Mouse (Mus musculus) forebrain, embryonic 15.5 days (tissue): ENCODE data around the gene 1700025G04Rik. TPM values are rescaled to one million over a fixed set of nuclear protein-coding genes. Genes with fewer than 3 reads are reported as not detected.

ENCODE experiments used
- ATAC-seq: fragments of 200-750 bp; cut with Nextera tagmentation; replicated peaks from 2 replicates; pipeline ENCODE4 v1.8.0; 2017; ENCODE audit warnings: mild to moderate bottlenecking, moderate TSS enrichment, moderate library complexity
- H3K27ac ChIP-seq: fragments of 300-500 bp; sonication (generic); replicated peaks from 2 replicates; pipeline ENCODE4 v1.5.1; 2015; ENCODE audit warnings: mild to moderate bottlenecking, inconsistent platforms
- H3K27me3 ChIP-seq: fragments of 300-500 bp; sonication (generic); 2 replicates; pipeline ENCODE4 v1.6.1; 2015; ENCODE audit warnings: inconsistent platforms
- H3K36me3 ChIP-seq: fragments of 300-500 bp; sonication (generic); 2 replicates; pipeline ENCODE4 v1.6.1; 2015; ENCODE audit warnings: mild to moderate bottlenecking, inconsistent platforms
- H3K4me1 ChIP-seq: fragments of 300-500 bp; sonication (generic); 2 replicates; pipeline ENCODE4 v1.6.1; 2015; ENCODE audit warnings: inconsistent platforms
- H3K4me2 ChIP-seq: fragments of 300-500 bp; sonication (generic); replicated peaks from 2 replicates; pipeline ENCODE4 v1.6.1; 2015; ENCODE audit warnings: mild to moderate bottlenecking, inconsistent platforms
- H3K4me3 ChIP-seq: fragments of 300-500 bp; sonication (generic); 2 replicates; pipeline ENCODE4 v1.5.1; 2015; ENCODE audit warnings: mild to moderate bottlenecking, inconsistent platforms
- H3K9ac ChIP-seq: fragments of 300-500 bp; sonication (generic); replicated peaks from 2 replicates; pipeline ENCODE4 v1.6.1; 2015; ENCODE audit warnings: mild to moderate bottlenecking, inconsistent platforms
- H3K9me3 ChIP-seq: fragments of 300-500 bp; sonication (generic); 2 replicates; pipeline ENCODE4 v1.6.1; 2016; ENCODE audit warnings: inconsistent platforms
- WGBS: fragments of 180-500 bp; shearing (Covaris S2); methylation state at CpG from one replicate; pipeline ENCODE4 v1.1.7; 2015; ENCODE audit warnings: mixed read lengths; 5-methylcytosine and 5-hydroxymethylcytosine counted together
- polyA plus RNA-seq: library from polyadenylated mRNA; unstranded; fragments of >200 nt; fragmentation: Nextera tagmentation; extraction: Ambion mirVana; gene quantifications from 2 replicates; pipeline ENCODE4 v1.2.1, GENCODE M21; 2015

1700025G04Rik gene
- polyA plus RNA-seq, 1 experiment from 2014 or later: 41.2 TPM

GRCm38 (mm10) chr1:151900706-151901360 lies 189.1 kb downstream of the 1700025G04Rik start:
- H3K27me3 ChIP-seq: no peaks in the 10 kb centered on the region
- 9% methylated on average over 12 of the region's 12 CpGs for WGBS
- peak overlapping the region; percentile 37 for H3K27ac ChIP-seq
- ATAC-seq: peak; percentile 75
- H3K9ac ChIP-seq: no peak overlapping the region
- no peak overlapping the region for H3K4me3 ChIP-seq
- H3K36me3 ChIP-seq: no peaks in the 10 kb centered on the region
- H3K4me2 ChIP-seq: peak overlapping the region; percentile 4; the same call in 1 of the 2 replicates
- H3K4me1 ChIP-seq: peaks cover 15% of the 10 kb centered on the region
- H3K9me3 ChIP-seq: no peaks in the 10 kb centered on the region

GRCm38 (mm10) chr1:151899964-151900363 lies 190.0 kb downstream of the 1700025G04Rik start:
- H3K4me2 ChIP-seq: no peak overlapping the region
- H3K36me3 ChIP-seq: no peaks in the 10 kb centered on the region
- no peaks in the 10 kb centered on the region for H3K9me3 ChIP-seq
- H3K4me1 ChIP-seq: peaks cover 15% of the 10 kb centered on the region
- H3K4me3 ChIP-seq: no peak overlapping the region
- H3K27ac ChIP-seq: no peak overlapping the region
- no peaks in the 10 kb centered on the region for H3K27me3 ChIP-seq
- 0 out of 2 replicates have a peak, but pooled peaks have one; percentile 37 for ATAC-seq
- H3K9ac ChIP-seq: no peak overlapping the region
- 86% methylated on average over 7 of the region's 7 CpGs for WGBS

- no peak for ATAC-seq
- no peak overlapping the region for H3K4me3 ChIP-seq
- no peaks in the 10 kb centered on the region for H3K27me3 ChIP-seq
Measured at GRCm38 (mm10) chr1:151895406-151895805, 194.5 kb downstream of the 1700025G04Rik start.

GRCm38 (mm10) chr1:151893976-151894375 lies 195.9 kb downstream of the 1700025G04Rik start:
- Histone ChIP-seq H3K4me3 (no peak overlapping the region), H3K4me2 (no peak overlapping the region), H3K4me1 (peaks cover 21% of the 10 kb centered on the region), H3K27ac (no peak overlapping the region), H3K9me3 (no peaks in the 10 kb centered on the region), H3K36me3 (no peaks in the 10 kb centered on the region), H3K27me3 (no peaks in the 10 kb centered on the region), H3K9ac (no peak overlapping the region)
- WGBS: 94% methylated on average over 5 of the region's 5 CpGs
- no peak for ATAC-seq

More at GRCm38 (mm10) chr1:151895406-151895805, 194.5 kb downstream of the 1700025G04Rik start:
- H3K4me2 ChIP-seq: no peak overlapping the region
- no peaks in the 10 kb centered on the region for H3K9me3 ChIP-seq
- no peaks in the 10 kb centered on the region for H3K36me3 ChIP-seq
- H3K27ac ChIP-seq: no peak overlapping the region
- 90% methylated on average over 4 of the region's 4 CpGs for WGBS
- H3K4me1 ChIP-seq: peaks cover 16% of the 10 kb centered on the region
- no peak overlapping the region for H3K9ac ChIP-seq

- WGBS: 88% methylated on average over 5 of the region's 5 CpGs
- H3K9ac ChIP-seq: no peak overlapping the region
- H3K4me2 ChIP-seq: no peak overlapping the region
Measured at GRCm38 (mm10) chr1:151892008-151892407, 197.9 kb downstream of the 1700025G04Rik start.

GRCm38 (mm10) chr1:151891194-151891593 lies 198.7 kb downstream of the 1700025G04Rik start:
- 0 out of 2 replicates have a peak overlapping the region, but pooled peaks have one; percentile 11 for H3K27ac ChIP-seq
- no peak overlapping the region for H3K9ac ChIP-seq
- H3K9me3 ChIP-seq: no peaks in the 10 kb centered on the region
- WGBS: 77% methylated on average over 9 of the region's 9 CpGs
- peaks cover 25% of the 10 kb centered on the region for H3K4me1 ChIP-seq
- H3K4me2 ChIP-seq: no peak overlapping the region
- no peak overlapping the region for H3K4me3 ChIP-seq
- H3K27me3 ChIP-seq: no peaks in the 10 kb centered on the region
- H3K36me3 ChIP-seq: no peaks in the 10 kb centered on the region
- ATAC-seq: no peak

More at GRCm38 (mm10) chr1:151892008-151892407, 197.9 kb downstream of the 1700025G04Rik start:
- H3K27me3 ChIP-seq: no peaks in the 10 kb centered on the region
- no peak for ATAC-seq
- H3K4me1 ChIP-seq: peaks cover 25% of the 10 kb centered on the region
- H3K36me3 ChIP-seq: no peaks in the 10 kb centered on the region
- H3K4me3 ChIP-seq: no peak overlapping the region
- no peak overlapping the region for H3K27ac ChIP-seq
- H3K9me3 ChIP-seq: no peaks in the 10 kb centered on the region

- Histone ChIP-seq H3K27me3 (no peaks in the 10 kb centered on the region), H3K9ac (no peak overlapping the region), H3K9me3 (no peaks in the 10 kb centered on the region), H3K27ac (peak overlapping the region; percentile 60), H3K4me3 (no peak overlapping the region), H3K4me2 (no peak overlapping the region), H3K36me3 (no peaks in the 10 kb centered on the region), H3K4me1 (peaks cover 25% of the 10 kb centered on the region)
- WGBS: 28% methylated on average over 14 of the region's 14 CpGs
- peak; percentile 80 for ATAC-seq
Measured at GRCm38 (mm10) chr1:151890041-151890621, 199.8 kb downstream of the 1700025G04Rik start.

- Histone ChIP-seq H3K9me3 (no peaks in the 10 kb centered on the region), H3K4me2 (no peak overlapping the region), H3K4me3 (no peak overlapping the region), H3K27me3 (no peaks in the 10 kb centered on the region), H3K4me1 (peaks cover 25% of the 10 kb centered on the region), H3K27ac (no peak overlapping the region), H3K9ac (no peak overlapping the region), H3K36me3 (no peaks in the 10 kb centered on the region)
- WGBS: 51% methylated on average over 5 of the region's 5 CpGs
- no peak for ATAC-seq
Measured at GRCm38 (mm10) chr1:151887631-151888030, 202.3 kb downstream of the 1700025G04Rik start.

GRCm38 (mm10) chr1:151887126-151887525 lies 202.8 kb downstream of the 1700025G04Rik start:
- Histone ChIP-seq H3K4me2 (no peak overlapping the region), H3K27ac (no peak overlapping the region), H3K36me3 (no peaks in the 10 kb centered on the region), H3K4me1 (peaks cover 25% of the 10 kb centered on the region), H3K4me3 (no peak overlapping the region), H3K27me3 (no peaks in the 10 kb centered on the region), H3K9ac (no peak overlapping the region), H3K9me3 (no peaks in the 10 kb centered on the region)
- 91% methylated on average over 10 of the region's 10 CpGs for WGBS
- no peak for ATAC-seq

- H3K9ac ChIP-seq: no peak overlapping the region
- H3K4me3 ChIP-seq: no peak overlapping the region
- ATAC-seq: no peak
- H3K4me1 ChIP-seq: peaks cover 20% of the 10 kb centered on the region
- no peaks in the 10 kb centered on the region for H3K27me3 ChIP-seq
- H3K9me3 ChIP-seq: no peaks in the 10 kb centered on the region
- H3K4me2 ChIP-seq: no peak overlapping the region
- H3K27ac ChIP-seq: no peak overlapping the region
- WGBS: 90% methylated on average over 2 of the region's 2 CpGs
- H3K36me3 ChIP-seq: no peaks in the 10 kb centered on the region
Measured at GRCm38 (mm10) chr1:151886171-151886570, 203.8 kb downstream of the 1700025G04Rik start.

- Histone ChIP-seq H3K27ac (no peak overlapping the region), H3K4me2 (no peak overlapping the region), H3K36me3 (no peaks in the 10 kb centered on the region), H3K27me3 (no peaks in the 10 kb centered on the region), H3K9ac (no peak overlapping the region), H3K9me3 (no peaks in the 10 kb centered on the region), H3K4me1 (peaks cover 12% of the 10 kb centered on the region), H3K4me3 (no peak overlapping the region)
- no peak for ATAC-seq
- 65% methylated on average over 1 of the region's 1 CpGs for WGBS
Measured at GRCm38 (mm10) chr1:151881253-151881652, 208.7 kb downstream of the 1700025G04Rik start.

GRCm38 (mm10) chr1:151880731-151881130 lies 209.2 kb downstream of the 1700025G04Rik start:
- no peaks in the 10 kb centered on the region for H3K27me3 ChIP-seq
- no peaks in the 10 kb centered on the region for H3K9me3 ChIP-seq
- H3K9ac ChIP-seq: no peak overlapping the region
- no peaks in the 10 kb centered on the region for H3K36me3 ChIP-seq
- 41% methylated on average over 5 of the region's 5 CpGs for WGBS
- ATAC-seq: no peak
- H3K27ac ChIP-seq: no peak overlapping the region
- H3K4me3 ChIP-seq: no peak overlapping the region
- H3K4me1 ChIP-seq: peaks cover 12% of the 10 kb centered on the region
- no peak overlapping the region for H3K4me2 ChIP-seq
